Mouse (Mus musculus) urinary bladder, adult 2 months (tissue): ENCODE results near the gene Kiss1r. TPM values are rescaled to one million over a fixed set of nuclear protein-coding genes. Genes with fewer than 3 reads are reported as not detected.

Experiments
- DNase-seq: peaks from one replicate; pipeline ENCODE4 v3.0.0; 2022; ENCODE audit warnings: low spot score
- polyA plus RNA-seq: library from polyadenylated mRNA; depleted of rRNA; stranded (reverse); fragments of >200 nt; gene quantifications from 2 replicates; pipeline ENCODE4 v1.2.3, GENCODE M21; 2012

Gene Kiss1r
- polyA plus RNA-seq, 1 experiment: 5.7 TPM

DNA sequence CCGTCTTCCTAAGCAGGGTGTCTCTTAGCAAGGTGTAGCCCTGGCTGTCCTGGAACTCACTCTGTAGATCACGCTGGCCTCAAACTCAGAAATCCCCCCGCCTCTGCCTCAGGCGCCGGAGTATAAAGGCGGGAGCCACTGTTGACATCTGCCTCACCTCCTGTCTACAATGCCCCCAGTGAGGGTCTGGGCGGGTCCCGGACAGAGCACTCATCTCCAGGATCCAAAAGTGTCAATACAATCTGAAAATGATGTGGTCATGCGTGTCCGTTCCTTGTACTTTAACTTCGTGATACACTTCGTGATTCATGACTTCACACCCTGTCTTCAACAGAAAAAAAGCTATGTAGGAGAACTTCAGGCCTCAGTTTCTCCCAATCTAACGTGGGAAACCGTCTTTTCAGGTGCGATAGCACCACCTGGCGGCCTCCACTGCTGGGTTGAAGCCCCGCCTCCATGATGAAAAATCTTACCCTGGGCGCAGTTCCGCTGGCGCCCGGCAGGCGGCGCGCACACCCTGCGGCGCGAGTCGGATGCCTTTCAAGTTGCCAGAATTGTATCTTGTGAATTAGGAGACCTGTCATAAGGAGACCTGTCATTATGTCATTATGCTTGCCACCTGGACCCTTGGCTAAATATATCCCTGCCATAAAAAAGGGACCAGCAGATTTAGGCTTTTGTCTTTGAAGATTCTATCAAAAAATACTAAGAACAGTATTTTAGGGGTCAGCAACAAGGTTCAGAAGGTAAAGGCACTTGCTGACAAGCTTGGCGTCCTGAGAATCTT, 8.4 kb downstream of the Kiss1r start:
- DNase-seq: peak; percentile 93

DNA sequence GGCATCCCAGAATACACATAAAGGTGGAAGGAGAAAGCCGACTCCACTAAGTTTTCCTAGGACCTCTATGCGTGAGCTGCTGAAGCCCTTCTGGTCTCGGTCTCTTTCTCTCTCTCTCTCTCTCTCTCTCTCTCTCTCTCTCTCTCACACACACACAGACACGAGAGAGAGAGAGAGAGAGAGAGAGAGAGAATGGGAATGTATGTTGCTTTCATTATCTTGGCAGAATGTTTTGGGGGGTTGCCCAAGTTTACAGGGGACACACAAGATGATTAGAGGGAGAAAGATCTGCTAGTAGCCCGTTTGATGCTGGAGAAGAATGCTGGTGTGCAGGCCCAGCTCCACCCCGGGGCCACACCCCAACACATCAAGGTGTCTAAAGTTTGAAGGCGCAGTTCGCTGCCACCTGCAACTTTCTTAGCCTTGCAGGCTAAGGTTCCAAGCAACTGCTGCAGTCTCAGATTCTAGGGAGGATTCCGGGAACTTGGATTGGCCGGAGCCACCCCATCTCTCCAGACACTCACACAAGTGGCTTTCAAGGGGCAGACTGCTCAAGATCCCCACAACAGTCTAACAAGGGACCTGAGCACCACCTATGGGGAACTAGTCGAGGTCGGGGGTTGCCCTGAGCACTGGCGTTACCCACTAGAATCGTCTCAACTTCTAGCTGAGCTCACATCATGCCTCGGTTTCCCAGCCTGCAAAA, 9.2 kb downstream of the Kiss1r start:
- DNase-seq: no peak

DNA sequence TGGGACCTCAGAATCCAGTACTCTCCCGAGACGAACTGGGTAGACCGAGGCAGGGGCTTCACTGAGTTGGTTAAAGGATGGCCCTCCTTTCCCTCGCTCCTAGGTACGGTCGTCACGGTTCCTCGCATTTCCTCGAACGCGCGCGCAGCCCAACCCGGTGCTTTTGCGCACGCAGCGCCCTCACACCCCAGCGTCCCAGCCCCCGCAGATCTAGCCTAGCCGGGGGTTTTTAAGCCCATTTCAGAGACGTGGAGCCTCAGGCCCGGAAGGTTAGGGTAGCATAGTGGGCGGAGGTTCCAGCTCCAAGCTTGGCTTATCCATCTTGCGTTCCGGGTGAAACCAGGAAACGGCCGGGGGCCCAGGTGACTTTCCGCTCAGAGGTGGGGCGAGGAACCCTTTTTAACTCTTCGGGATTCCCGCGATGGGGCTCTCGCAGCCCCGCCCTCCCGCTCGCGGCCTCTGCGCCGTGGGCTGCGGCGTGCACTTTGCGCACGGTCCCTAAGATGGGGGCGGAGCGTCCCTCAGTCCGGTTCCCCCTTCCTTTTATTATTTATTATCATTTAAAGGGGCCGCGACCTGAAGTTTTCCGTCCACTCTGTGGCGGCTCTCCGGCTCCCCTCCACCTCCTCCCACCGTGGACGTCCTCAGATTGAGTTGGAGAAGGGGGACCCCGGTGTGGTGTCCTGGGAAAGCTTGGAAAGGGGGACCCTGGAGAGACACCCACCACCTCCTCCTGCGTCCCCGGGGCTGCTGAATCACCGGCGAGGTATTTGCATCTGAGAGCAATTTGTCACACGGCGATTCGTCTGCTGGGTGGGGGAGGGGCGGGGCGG, 9.9 kb downstream of the Kiss1r start, which contains the start of gene Arid3a:
Gene Arid3a, plus strand, starts transcription at position 553 of the 833 bp plus-strand sequence.
- DNase-seq: peak; percentile 74

DNA sequence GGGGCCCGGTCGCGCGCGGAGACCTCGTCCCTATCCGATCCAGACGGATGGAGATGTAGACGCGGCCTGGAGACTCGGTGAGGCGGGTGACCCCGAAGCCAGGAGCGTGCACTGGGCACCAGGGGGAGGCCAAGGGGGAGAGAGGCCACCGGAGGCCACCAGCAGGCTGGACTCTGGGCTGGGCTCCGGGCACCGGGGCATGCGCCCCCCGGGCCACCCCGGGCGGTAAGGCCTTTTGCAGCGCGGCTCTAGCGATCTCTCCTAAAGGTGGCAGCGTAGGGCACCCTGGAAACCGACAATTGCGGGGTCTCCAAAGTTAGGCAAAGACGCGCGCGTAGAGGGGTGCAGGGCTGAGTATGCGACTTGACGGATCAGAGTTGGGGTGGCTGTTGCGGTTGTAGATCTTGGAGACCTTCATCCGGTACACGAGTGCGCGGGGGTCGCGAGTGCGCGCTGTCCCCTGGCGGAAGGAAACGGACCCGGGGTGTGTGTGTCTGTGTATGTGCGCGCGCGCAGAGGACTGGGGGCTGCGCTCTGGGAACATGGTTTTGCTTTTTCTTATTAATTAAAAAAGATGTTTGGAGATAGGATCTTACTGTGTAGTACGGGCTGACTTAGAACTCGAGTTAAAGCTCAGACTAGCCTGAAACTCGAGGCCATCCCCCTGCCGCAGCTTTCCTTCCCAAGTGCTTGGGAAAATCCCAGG, 10.7 kb downstream of the Kiss1r start:
- peak; percentile 59 for DNase-seq

DNA sequence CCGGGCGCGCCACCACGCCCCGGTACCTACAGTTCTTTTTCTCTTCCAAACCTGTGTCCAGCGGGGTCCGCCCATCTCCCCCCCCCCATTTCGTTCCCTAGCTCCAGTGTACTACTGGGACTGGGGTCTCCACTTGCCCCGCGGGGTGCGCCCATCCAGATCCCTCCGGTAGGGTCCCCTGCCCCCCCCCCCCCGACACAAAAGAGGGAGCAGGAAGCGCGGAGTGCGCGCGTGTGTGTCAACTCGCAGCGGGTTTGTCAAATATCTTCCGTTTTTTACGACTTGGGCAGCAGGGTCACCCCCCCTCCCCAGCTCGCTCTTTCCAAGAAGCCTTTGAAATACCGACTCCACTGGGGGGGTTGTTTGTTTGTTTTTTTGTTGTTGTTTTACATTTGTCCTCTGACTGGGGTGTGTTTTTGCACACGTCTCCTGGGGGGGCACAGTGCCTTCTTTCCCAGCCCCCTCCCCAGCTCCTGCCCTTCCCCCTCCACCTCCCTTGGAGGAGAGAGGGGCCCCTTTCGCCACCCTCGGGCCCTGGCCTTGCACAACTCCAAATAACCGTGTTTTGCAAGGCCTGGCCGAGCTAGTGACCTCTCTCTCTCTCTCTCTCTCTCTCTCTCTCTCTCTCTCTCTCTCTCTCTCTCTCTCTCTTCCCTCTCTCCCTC, 11.4 kb downstream of the Kiss1r start:
- no peak for DNase-seq

DNA sequence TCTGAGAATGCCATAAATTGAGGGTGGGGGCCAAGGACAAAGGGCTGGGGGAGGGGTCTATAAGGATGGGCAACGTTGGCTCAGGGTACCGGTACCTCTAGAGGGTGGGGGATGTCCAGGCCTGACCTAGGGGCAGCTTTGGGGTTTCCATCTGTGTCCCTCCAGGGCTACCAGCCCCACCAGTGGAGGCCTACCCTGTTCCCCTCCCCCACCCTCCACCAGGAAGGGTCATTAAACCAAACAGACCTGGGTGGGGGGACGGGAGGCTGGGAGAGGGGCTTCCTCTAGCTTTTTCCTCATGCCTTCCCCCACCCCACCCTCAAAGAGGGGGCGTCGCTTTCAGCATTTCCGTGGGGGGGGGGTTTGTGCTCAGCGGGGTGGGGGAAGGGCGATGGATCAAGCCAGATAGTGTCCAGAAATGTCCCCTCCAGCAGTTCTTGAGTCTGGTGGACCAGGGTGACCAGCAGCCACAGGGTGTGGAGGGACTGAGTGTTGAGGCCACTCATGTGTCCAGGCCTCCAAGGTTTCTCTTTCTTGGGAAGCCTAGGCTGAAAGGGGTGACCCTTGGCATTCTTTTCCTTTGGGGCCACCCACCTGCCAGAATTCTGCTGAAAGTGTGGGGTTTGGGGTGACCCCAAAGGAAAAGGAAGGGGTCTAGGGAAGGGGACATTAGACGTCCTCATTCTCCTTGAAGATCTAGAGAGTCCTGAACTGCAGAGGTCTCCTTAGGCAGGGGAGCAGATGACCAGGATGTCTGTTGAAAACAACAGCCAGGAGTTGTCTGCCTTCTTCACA, 12.3 kb downstream of the Kiss1r start:
- no peak for DNase-seq

DNA sequence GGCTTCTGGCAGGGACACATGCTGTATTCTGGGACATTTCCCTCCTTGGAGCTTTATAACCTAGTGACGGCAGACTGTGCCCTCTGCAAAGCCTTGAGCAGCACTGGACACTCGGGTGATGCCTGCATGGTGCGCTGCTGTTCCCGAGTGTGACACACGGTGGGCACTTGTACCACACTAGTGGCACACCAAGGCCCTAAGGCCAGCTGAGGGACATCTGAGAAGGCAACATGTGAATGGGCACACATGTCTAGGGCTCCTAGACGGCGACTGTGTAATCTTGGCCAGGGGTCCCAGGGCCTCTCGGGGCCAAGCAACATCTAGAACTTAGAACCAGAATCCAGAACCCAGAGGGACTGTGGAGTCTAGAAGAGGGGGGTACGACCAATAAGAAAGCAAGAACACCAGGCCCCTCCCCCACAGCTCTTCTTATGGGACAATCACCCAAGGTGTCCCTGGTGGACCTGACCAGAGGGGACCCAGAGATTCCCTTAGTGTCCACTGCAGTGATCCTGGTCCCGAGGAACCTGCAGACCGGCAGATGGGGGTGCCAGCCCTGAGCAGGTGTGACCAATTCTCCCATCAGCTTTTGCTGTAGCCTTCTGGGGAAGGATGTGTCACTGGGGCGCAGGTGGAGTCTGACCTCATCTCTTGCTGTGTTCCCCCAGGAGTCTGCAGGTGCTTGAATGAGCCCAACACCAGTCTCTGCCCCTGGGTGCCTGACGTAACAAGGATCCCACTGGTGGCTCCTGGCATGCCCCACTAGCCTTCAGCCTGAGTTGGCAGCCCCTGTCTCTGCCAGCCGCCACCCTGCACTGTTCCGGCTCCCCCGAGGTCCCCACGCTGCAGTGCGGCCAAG, 13.4 kb downstream of the Kiss1r start:
- DNase-seq: no peak

DNA sequence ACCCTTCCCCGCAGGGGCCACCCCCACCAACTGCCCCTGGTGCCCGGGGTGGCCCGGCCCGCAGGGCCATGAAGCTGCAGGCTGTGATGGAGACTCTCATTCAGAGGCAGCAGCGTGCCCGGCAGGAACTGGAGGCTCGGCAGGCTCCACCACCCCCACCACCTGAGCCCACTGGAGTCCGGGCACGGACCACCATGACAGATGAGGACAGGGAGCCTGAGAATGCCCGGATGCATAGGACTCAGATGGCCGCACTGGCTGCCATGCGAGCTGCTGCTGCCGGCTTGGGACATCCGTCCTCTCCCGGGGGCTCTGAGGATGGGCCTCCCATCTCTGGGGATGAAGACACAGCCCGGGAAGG, 14.0 kb downstream of the Kiss1r start:
- no peak for DNase-seq

DNA sequence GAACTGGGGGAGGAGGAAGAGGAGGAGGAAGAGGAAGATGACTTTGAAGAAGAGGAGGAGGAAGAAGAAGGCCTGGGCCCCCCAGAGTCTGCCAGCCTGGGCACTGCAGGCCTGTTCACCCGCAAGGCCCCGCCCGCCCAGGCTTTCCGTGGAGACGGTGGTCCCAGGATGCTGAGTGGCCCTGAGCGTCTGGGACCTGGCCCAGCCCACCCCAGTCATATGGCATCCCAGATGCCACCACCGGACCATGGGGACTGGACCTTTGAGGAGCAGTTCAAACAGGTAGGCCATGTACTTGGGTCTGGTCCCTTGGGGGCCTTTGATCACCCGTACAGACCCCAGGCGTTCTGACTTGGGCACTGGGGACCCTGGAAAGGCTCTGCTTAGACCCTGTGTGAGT, 15.0 kb downstream of the Kiss1r start:
- DNase-seq: no peak

DNA sequence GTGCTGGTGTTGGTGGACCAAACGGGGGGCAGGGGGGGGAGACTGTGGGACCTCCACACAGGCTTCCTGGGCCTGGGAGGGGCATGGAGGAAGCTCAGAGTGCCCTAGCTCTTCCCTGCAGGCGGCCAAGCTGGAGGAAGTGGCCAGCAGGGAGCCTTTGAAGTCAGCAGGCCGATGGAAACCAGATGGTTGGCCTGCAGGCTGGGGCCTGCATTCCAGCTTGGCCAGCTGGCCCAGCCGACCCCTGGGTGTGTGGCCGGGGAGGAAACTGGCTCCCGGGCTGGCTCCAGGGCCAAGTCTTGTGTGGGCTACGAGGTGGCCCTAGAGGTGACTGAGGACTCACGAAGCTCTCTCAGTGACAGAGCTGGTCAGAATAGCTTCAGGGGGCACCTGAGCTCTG, 16.0 kb downstream of the Kiss1r start:
- no peak for DNase-seq

DNA sequence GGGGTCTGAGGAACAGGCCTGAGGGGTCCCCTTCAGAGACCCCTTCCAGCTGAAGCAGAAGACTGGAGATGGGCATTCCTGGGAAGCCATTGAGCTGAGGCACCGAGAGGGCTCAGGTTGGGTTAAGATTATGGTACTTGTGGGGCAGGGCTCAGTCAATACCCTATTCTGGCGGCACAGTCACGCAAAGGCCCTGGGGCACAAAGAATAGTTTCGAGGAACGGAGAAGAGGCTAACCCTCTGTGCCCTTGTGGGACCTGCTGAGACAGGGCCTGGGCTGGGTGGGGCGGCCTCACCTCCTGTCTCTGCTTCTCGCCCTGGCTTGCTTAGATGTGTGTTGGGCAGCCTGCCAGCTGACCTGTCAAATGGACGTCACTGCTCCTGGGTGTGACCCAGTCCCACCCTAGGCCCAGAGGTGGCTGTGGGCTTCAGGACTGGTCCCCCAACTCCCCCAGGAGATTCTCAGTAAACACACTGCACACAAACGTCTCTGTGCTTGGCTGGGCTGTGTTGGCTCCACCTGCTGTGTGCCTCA, 16.4 kb downstream of the Kiss1r start:
- no peak for DNase-seq

DNA sequence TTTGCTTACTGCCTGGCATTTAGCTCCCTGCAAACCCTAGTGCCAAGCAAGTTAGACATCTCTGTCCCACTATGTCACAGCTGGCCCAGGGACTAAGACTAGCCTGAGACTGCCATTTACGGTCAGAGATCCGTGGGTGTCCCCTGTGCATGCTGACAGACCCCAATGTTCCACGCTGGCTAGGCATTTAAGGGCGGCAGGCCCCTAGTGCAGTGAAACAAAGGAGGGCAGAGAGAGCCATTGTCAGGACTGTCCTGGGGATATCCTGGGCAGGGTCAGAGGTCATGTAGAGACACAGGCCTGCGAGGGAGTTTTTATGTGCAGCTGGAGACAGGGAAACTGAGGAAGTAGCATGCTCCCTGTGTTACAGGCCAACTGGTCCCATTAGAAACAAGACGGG, 17.1 kb downstream of the Kiss1r start:
- DNase-seq: no peak

DNA sequence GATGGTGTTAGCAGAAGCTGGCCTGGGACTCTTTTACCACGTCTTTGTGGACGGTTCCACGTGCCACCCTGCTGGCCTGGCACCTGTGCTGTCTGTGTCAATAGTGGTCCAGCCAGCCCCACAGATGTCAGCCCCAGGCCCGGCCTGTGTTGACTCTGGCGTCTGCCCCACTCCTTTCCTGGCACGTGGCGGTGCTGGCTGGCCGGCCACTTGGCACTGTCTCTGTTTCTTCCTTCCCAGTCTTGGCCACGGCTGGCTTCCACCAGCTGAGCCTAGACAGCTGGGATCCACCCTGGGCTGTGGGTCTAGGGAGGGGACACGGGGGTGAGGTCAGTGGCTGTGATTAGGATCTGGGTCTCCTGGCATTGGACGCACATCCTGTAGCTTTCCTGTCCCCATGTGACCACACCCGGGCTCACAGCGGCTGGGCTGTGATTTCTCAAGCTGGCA, 17.5 kb downstream of the Kiss1r start:
- DNase-seq: peak; percentile 63

DNA sequence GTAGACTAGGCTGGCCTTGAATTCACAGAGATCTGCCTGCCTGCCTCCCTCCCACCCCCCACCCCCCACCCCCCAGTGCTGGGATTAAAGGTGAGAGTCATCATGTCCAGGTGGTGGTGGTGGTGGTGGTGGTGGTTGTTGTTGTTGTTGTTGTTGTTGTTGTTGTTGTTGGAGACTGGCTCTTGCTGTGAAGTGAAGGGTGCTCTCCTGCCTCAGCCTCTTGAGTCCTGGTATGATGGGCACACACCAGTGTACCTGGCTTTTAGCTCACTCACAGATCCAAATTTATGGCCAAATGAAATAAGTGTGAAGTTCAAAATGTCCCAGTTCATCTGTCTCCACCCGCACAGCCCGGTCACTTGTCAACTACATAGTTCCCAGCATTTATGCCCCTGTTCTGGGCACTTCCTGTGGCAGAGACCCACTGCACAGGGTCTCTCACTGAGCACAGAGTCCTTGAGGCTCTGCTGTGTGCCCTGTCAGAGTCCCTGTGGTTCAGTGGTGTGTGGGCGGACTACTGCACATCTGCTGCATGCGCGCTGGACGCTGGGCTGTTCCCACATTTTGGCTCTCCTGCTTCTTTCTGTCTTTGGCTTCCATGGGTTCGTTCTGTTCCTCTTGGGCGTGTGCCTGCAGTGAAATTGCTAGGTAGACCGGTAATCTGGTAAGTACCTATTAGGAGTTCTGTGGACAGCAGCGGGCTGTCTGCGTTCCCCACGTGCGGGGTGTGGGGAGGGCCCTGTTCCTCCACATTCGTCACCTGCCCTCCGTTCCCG, 18.2 kb downstream of the Kiss1r start:
- DNase-seq: no peak

DNA sequence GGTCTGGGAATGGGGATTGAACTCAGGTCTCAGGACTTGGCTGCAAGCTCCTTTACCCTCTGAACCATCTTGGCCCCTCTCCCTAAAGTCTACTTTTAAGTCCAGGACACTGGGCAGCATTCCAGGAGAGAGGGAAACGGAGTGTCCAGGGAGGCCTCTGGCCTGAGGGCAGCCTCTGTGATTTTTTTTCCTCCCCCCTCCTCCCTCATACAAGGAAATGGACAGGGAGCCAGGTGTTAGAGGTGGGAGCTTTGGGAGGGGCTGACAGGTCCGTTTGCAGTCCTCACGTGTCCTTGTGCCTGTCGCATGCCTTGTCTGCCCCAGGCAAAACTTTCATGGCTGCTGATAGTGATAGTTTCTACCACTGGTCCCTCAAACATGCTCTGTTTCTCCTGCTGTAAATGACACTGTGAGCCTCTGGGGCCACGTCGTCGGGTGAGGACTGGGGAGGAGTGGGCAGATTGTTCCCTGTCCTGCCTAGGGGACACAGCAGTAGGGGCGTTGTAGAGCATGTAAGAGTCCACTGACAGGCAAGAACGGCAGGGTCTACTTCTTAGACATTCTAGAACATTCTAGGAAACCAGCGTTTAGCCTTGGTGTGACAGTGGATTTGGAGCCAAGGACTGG, 19.6 kb downstream of the Kiss1r start:
- DNase-seq: no peak

DNA sequence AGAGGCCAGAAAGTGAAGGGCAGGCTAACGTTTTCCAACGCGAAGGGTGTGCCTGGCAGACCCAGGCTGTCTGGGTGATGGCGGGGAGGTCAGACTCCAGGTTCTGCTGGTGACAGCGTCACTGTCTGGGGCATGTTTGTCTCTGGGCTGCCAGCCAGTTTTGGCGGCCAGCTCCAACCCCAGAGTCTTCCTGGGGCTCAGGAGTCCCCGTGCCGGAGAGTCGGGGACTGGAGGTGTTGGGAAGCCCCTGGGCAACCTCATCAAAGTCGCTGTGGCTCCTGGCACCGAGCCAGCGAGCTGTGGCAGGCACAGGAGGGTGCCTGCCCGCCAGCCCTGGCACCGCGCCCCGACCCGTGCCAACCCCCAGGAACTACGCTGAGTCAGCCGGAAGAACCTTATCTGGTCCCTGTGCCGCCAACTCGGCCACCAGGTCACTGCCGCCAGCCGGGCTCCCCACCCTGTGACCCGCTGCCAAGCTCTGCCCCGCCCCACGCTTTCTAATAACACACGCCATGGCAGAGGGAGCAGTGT, 20.2 kb downstream of the Kiss1r start:
- peak; percentile 84 for DNase-seq

DNA sequence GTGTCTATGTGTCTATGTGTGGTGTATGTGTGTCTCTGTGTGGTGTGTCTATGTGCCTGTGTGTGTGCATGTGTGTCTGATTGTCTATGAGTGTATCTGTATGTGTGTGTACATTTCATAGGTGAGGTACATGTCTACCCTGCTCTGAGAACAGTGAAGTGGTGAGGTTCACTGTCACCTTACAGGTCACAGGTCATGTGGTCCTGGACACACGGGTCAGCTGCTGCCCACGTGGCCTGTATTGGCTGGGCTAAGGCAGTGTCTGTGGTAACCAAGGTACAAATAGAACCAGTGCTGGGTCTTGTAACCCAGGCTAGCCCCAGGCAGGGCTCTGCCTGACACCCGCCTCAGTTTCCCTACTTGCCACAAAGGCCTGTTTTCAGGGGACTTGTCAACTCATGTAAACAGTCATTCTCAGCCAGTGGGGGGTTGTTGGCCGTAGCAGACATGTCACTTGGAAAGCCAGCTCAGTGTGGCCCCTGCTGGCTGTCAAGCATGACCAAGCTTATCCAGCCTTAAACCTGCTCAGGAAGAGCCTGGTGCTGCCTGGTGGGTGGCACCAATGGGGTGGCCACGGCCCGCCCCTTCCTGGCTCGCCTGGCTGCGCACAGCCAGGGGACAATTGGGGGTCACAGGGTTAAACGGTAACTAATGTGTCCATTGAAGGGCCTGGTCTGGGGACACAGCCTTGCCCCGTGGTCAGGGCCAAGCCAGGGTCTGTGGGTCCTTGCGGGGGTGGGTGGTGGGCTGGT, 21.2 kb downstream of the Kiss1r start:
- DNase-seq: no peak
